Mouse (Mus musculus) forebrain, embryonic 13.5 days (tissue): Measurements from ENCODE around the gene Fkbp5. TPM values are rescaled to one million over a fixed set of nuclear protein-coding genes. Genes with fewer than 3 reads are reported as not detected.
A peak's percentile ranks its signal among the peaks of the same experiment; 100 is the strongest.

ENCODE experiments used
- ATAC-seq: fragments of 200-750 bp; cut with Nextera tagmentation; 2 replicates; pipeline ENCODE4 v1.8.0; 2017
- H3K27ac ChIP-seq: fragments of 300-500 bp; sonication (generic); 2 replicates; pipeline ENCODE4 v1.5.1; 2015; ENCODE audit warnings: inconsistent platforms, mild to moderate bottlenecking, moderate library complexity
- H3K27me3 ChIP-seq: fragments of 300-500 bp; sonication (generic); 2 replicates; pipeline ENCODE4 v1.6.1; 2015; ENCODE audit warnings: mild to moderate bottlenecking, inconsistent platforms
- H3K36me3 ChIP-seq: fragments of 300-500 bp; sonication (generic); 2 replicates; pipeline ENCODE4 v1.6.1; 2015; ENCODE audit warnings: mild to moderate bottlenecking, inconsistent platforms; ENCODE audit not compliant: poor library complexity, severe bottlenecking
- H3K4me1 ChIP-seq: fragments of 300-500 bp; sonication (generic); 2 replicates; pipeline ENCODE4 v1.6.1; 2015; ENCODE audit warnings: inconsistent platforms
- H3K4me2 ChIP-seq: fragments of 300-500 bp; sonication (generic); 2 replicates; pipeline ENCODE4 v1.6.1; 2015; ENCODE audit warnings: inconsistent platforms, mild to moderate bottlenecking, moderate library complexity
- H3K4me3 ChIP-seq: fragments of 300-500 bp; sonication (generic); 2 replicates; pipeline ENCODE4 v1.5.1; 2015; ENCODE audit warnings: mild to moderate bottlenecking, inconsistent platforms
- H3K9ac ChIP-seq: fragments of 300-500 bp; sonication (generic); 2 replicates; pipeline ENCODE4 v1.6.1; 2015; ENCODE audit warnings: mild to moderate bottlenecking, inconsistent platforms
- H3K9me3 ChIP-seq: fragments of 300-500 bp; sonication (generic); replicated peaks from 2 replicates; pipeline ENCODE4 v1.6.1; 2016; ENCODE audit warnings: inconsistent platforms
- WGBS: fragments of 180-500 bp; shearing (Covaris S2); methylation state at CpG from one replicate; pipeline ENCODE4 v1.1.7; 2015; 5-methylcytosine and 5-hydroxymethylcytosine counted together
- polyA plus RNA-seq: library from polyadenylated mRNA; unstranded; fragments of >200 nt; fragmentation: Nextera tagmentation; extraction: Ambion mirVana; gene quantifications from 2 replicates; pipeline ENCODE4 v1.2.1, GENCODE M21; 2015

Fkbp5 gene
- polyA plus RNA-seq, 1 experiment from 2014 or later, result 29.4 TPM

- no peak for ATAC-seq
- no peaks in the 10 kb centered on the region for H3K9me3 ChIP-seq
- no peaks in the 10 kb centered on the region for H3K27me3 ChIP-seq
- H3K36me3 ChIP-seq, result peaks cover 50% of the 10 kb centered on the region
- H3K9ac ChIP-seq, result no peak overlapping the region
- H3K4me1 ChIP-seq, result no peaks in the 10 kb centered on the region
- WGBS, result 91% methylated on average over 11 of the region's 11 CpGs
- H3K27ac ChIP-seq, result no peak overlapping the region
- H3K4me3 ChIP-seq, result no peak overlapping the region
- H3K4me2 ChIP-seq, result no peak overlapping the region
These were observed 113.0 kb downstream of the Fkbp5 start for GRCm38 (mm10) chr17:28404301-28404700.

GRCm38 (mm10) chr17:28394994-28395393 is 122.3 kb downstream of the Fkbp5 start:
- Histone ChIP-seq H3K27me3 (no peaks in the 10 kb centered on the region), H3K4me3 (no peak overlapping the region), H3K9me3 (no peaks in the 10 kb centered on the region), H3K36me3 (peaks cover 22% of the 10 kb centered on the region), H3K4me2 (no peak overlapping the region), H3K9ac (no peak overlapping the region), H3K27ac (no peak overlapping the region), H3K4me1 (peaks cover 6% of the 10 kb centered on the region; the same call in 1 of the 2 replicates)
- 79% methylated on average over 7 of the region's 7 CpGs for WGBS
- no peak for ATAC-seq

- Histone ChIP-seq H3K4me2 (no peak overlapping the region), H3K9ac (no peak overlapping the region), H3K4me3 (no peak overlapping the region), H3K4me1 (peaks cover 6% of the 10 kb centered on the region; the same call in 1 of the 2 replicates), H3K27ac (no peak overlapping the region), H3K36me3 (peaks cover 15% of the 10 kb centered on the region; the same call in 1 of the 2 replicates), H3K9me3 (no peaks in the 10 kb centered on the region), H3K27me3 (peaks cover 3% of the 10 kb centered on the region; the same call in 1 of the 2 replicates)
- WGBS, result 89% methylated on average over 15 of the region's 15 CpGs
- no peak for ATAC-seq
These were observed 123.1 kb downstream of the Fkbp5 start for GRCm38 (mm10) chr17:28394051-28394765.

- no peak overlapping the region for H3K4me3 ChIP-seq
- ATAC-seq, result no peak
- 0 out of 2 replicates have a peak overlapping the region, but pooled peaks have one; percentile 1 for H3K4me2 ChIP-seq
- H3K9me3 ChIP-seq, result no peaks in the 10 kb centered on the region
- H3K9ac ChIP-seq, result no peak overlapping the region
- no peaks in the 10 kb centered on the region for H3K36me3 ChIP-seq
- 14% methylated on average over 21 of the region's 25 CpGs for WGBS
- H3K4me1 ChIP-seq, result peaks cover 6% of the 10 kb centered on the region; the same call in 1 of the 2 replicates
- peaks cover 15% of the 10 kb centered on the region for H3K27me3 ChIP-seq
- H3K27ac ChIP-seq, result no peak overlapping the region
These were observed 125.5 kb downstream of the Fkbp5 start for GRCm38 (mm10) chr17:28391568-28392432.

GRCm38 (mm10) chr17:28388534-28388933 is 128.8 kb downstream of the Fkbp5 start:
- no peak overlapping the region for H3K27ac ChIP-seq
- H3K4me3 ChIP-seq, result no peak overlapping the region
- H3K9me3 ChIP-seq, result no peaks in the 10 kb centered on the region
- WGBS, result 86% methylated on average over 3 of the region's 3 CpGs
- H3K9ac ChIP-seq, result no peak overlapping the region
- no peak for ATAC-seq
- peaks cover 25% of the 10 kb centered on the region for H3K27me3 ChIP-seq
- H3K4me2 ChIP-seq, result no peak overlapping the region
- H3K4me1 ChIP-seq, result peaks cover 6% of the 10 kb centered on the region; the same call in 1 of the 2 replicates
- H3K36me3 ChIP-seq, result no peaks in the 10 kb centered on the region

GRCm38 (mm10) chr17:28386150-28386905 is 131.0 kb downstream of the Fkbp5 start:
- Histone ChIP-seq H3K27ac (no peak overlapping the region), H3K9ac (no peak overlapping the region), H3K9me3 (no peaks in the 10 kb centered on the region), H3K4me1 (no peaks in the 10 kb centered on the region), H3K4me3 (peak overlapping the region; percentile 13; the same call in 1 of the 2 replicates), H3K27me3 (peaks cover 25% of the 10 kb centered on the region), H3K36me3 (no peaks in the 10 kb centered on the region), H3K4me2 (peak overlapping the region; percentile 49)
- 0 out of 2 replicates have a peak, but pooled peaks have one; percentile 50 for ATAC-seq
- WGBS, result 4% methylated on average over 23 of the region's 23 CpGs

- ATAC-seq, result no peak
- WGBS, result 62% methylated on average over 4 of the region's 4 CpGs
- no peak overlapping the region for H3K9ac ChIP-seq
- H3K9me3 ChIP-seq, result no peaks in the 10 kb centered on the region
- no peak overlapping the region for H3K4me3 ChIP-seq
- H3K27me3 ChIP-seq, result peaks cover 23% of the 10 kb centered on the region
- no peaks in the 10 kb centered on the region for H3K4me1 ChIP-seq
- H3K36me3 ChIP-seq, result no peaks in the 10 kb centered on the region
- no peak overlapping the region for H3K27ac ChIP-seq
- no peak overlapping the region for H3K4me2 ChIP-seq
These were observed 133.0 kb downstream of the Fkbp5 start for GRCm38 (mm10) chr17:28384298-28384697.

- 5% methylated on average over 6 of the region's 6 CpGs for WGBS
- no peak for ATAC-seq
These were observed 137.1 kb downstream of the Fkbp5 start for GRCm38 (mm10) chr17:28380255-28380654.

GRCm38 (mm10) chr17:28375592-28376061 is 141.7 kb downstream of the Fkbp5 start:
- WGBS, result 17% methylated on average over 17 of the region's 17 CpGs
- ATAC-seq, result no peak
- H3K9me3 ChIP-seq, result no peaks in the 10 kb centered on the region

More at GRCm38 (mm10) chr17:28380255-28380654, 137.1 kb downstream of the Fkbp5 start:
- Histone ChIP-seq H3K9ac (no peak overlapping the region), H3K4me2 (no peak overlapping the region), H3K4me3 (no peak overlapping the region), H3K4me1 (no peaks in the 10 kb centered on the region), H3K27me3 (peaks cover 9% of the 10 kb centered on the region), H3K27ac (no peak overlapping the region), H3K9me3 (no peaks in the 10 kb centered on the region), H3K36me3 (no peaks in the 10 kb centered on the region)

GRCm38 (mm10) chr17:28374494-28374893 is 142.8 kb downstream of the Fkbp5 start:
- Histone ChIP-seq H3K4me2 (0 out of 2 replicates have a peak overlapping the region, but pooled peaks have one; percentile 28), H3K4me3 (no peak overlapping the region)
- 20% methylated on average over 14 of the region's 16 CpGs for WGBS

More at GRCm38 (mm10) chr17:28375592-28376061, 141.7 kb downstream of the Fkbp5 start:
- H3K4me1 ChIP-seq, result no peaks in the 10 kb centered on the region
- H3K27me3 ChIP-seq, result peaks cover 22% of the 10 kb centered on the region
- no peak overlapping the region for H3K27ac ChIP-seq
- no peak overlapping the region for H3K9ac ChIP-seq
- H3K4me2 ChIP-seq, result no peak overlapping the region
- H3K4me3 ChIP-seq, result no peak overlapping the region
- H3K36me3 ChIP-seq, result no peaks in the 10 kb centered on the region

GRCm38 (mm10) chr17:28373821-28374220 is 143.5 kb downstream of the Fkbp5 start:
- no peak overlapping the region for H3K4me3 ChIP-seq
- peaks cover 22% of the 10 kb centered on the region for H3K27me3 ChIP-seq
- no peaks in the 10 kb centered on the region for H3K36me3 ChIP-seq
- no peak overlapping the region for H3K9ac ChIP-seq
- no peak overlapping the region for H3K4me2 ChIP-seq
- no peak for ATAC-seq
- no peak overlapping the region for H3K27ac ChIP-seq
- no peaks in the 10 kb centered on the region for H3K9me3 ChIP-seq
- no peaks in the 10 kb centered on the region for H3K4me1 ChIP-seq
- 13% methylated on average over 10 of the region's 10 CpGs for WGBS

More at GRCm38 (mm10) chr17:28374494-28374893, 142.8 kb downstream of the Fkbp5 start:
- 0 out of 2 replicates have a peak overlapping the region, but pooled peaks have one; percentile 34 for H3K9ac ChIP-seq
- H3K27ac ChIP-seq, result no peak overlapping the region
- H3K9me3 ChIP-seq, result no peaks in the 10 kb centered on the region
- H3K36me3 ChIP-seq, result no peaks in the 10 kb centered on the region
- no peaks in the 10 kb centered on the region for H3K4me1 ChIP-seq
- H3K27me3 ChIP-seq, result peaks cover 22% of the 10 kb centered on the region
- no peak for ATAC-seq
